Mouse (Mus musculus) heart, embryonic 14.5 days (tissue): ENCODE measurements at regions not wholly inside any gene's neighbourhood (a gene's known extent, or its start where the extent isn't known, plus 50 kb on each side); places are given as distances from the start of the nearest gene placed in this dataset.

ENCODE experiments used
- ATAC-seq: fragments of 200-750 bp; cut with Nextera tagmentation; 2 replicates; pipeline ENCODE4 v1.8.0; 2017; ENCODE audit warnings: low read depth, moderate TSS enrichment; ENCODE audit not compliant: insufficient number of reproducible peaks, insufficient read depth, low FRiP score
- H3K27ac ChIP-seq, 2 experiments: fragments of 200-500 bp in 1 of 2; fragments of 300-500 bp in 1 of 2; sonication (generic) in 1 of 2; replicated peaks in 1 of 2; 2 replicates each; pipeline ENCODE4 v1.5.1; 2012 to 2014; ENCODE audit warnings: low read depth in 2 of 2, low read length in 2 of 2, control low read depth in 1 of 2, mild to moderate bottlenecking in 1 of 2, mixed read lengths in 1 of 2; ENCODE audit not compliant: control insufficient read depth in 1 of 2, insufficient read depth in 1 of 2
- H3K27me3 ChIP-seq: fragments of 300-500 bp; sonication (generic); 2 replicates; pipeline ENCODE4 v1.6.1; 2014; ENCODE audit warnings: mild to moderate bottlenecking, low read length, control low read depth; ENCODE audit not compliant: control insufficient read depth, insufficient read depth
- H3K36me3 ChIP-seq: fragments of 300-500 bp; sonication (generic); 2 replicates; pipeline ENCODE4 v1.6.1; 2014; ENCODE audit warnings: mild to moderate bottlenecking, control low read depth, low read length, mixed read lengths; ENCODE audit not compliant: control insufficient read depth, insufficient read depth
- H3K4me1 ChIP-seq, 2 experiments: fragments of 200-500 bp in 1 of 2; fragments of 300-500 bp in 1 of 2; sonication (generic) in 1 of 2; 2 replicates each; pipeline ENCODE4 v1.6.1; 2012 to 2014; ENCODE audit warnings: low read length in 2 of 2, control low read depth in 1 of 2, mixed read lengths in 1 of 2; ENCODE audit not compliant: control insufficient read depth in 2 of 2, insufficient read depth in 2 of 2
- H3K4me2 ChIP-seq: fragments of 300-500 bp; sonication (generic); 2 replicates; pipeline ENCODE4 v1.6.1; 2014; ENCODE audit warnings: mild to moderate bottlenecking, low read length
- H3K4me3 ChIP-seq, 2 experiments: fragments of 200-500 bp in 1 of 2; fragments of 300-500 bp in 1 of 2; sonication (generic) in 1 of 2; 2 replicates each; pipeline ENCODE4 v1.5.1; 2012 to 2014; ENCODE audit warnings: low read length in 2 of 2, mild to moderate bottlenecking in 2 of 2, control low read depth in 1 of 2, low read depth in 1 of 2, moderate library complexity in 1 of 2; ENCODE audit not compliant: control insufficient read depth in 1 of 2, insufficient read depth in 1 of 2
- H3K9ac ChIP-seq: fragments of 300-500 bp; sonication (generic); 2 replicates; pipeline ENCODE4 v1.6.1; 2014; ENCODE audit warnings: mild to moderate bottlenecking, low read length
- H3K9me3 ChIP-seq: fragments of 300-500 bp; sonication (generic); 2 replicates; pipeline ENCODE4 v1.6.1; 2016; ENCODE audit warnings: low read length, control low read depth; ENCODE audit not compliant: control insufficient read depth
- WGBS: fragments of 180-500 bp; shearing (Covaris S2); extraction: QIAGEN DNeasy Blood & Tissue Kit; methylation state at CpG from one replicate; pipeline ENCODE4 v1.1.7; 2014; 5-methylcytosine and 5-hydroxymethylcytosine counted together

- Histone ChIP-seq H3K9ac (no peak overlapping the region), H3K27ac (no peak overlapping the region), H3K27me3 (no peaks in the 10 kb centered on the region), H3K36me3 (no peaks in the 10 kb centered on the region), H3K4me1 (no peaks in the 10 kb centered on the region), H3K4me2 (no peak overlapping the region), H3K4me3 (no peak overlapping the region), H3K9me3 (no peaks in the 10 kb centered on the region)
- WGBS = 30% methylated on average over 1 of the region's 1 CpGs
- no peak for ATAC-seq
Observed at GRCm38 (mm10) chrX:166757152-166757551, 171.6 kb upstream of the Egfl6 start.

DNA sequence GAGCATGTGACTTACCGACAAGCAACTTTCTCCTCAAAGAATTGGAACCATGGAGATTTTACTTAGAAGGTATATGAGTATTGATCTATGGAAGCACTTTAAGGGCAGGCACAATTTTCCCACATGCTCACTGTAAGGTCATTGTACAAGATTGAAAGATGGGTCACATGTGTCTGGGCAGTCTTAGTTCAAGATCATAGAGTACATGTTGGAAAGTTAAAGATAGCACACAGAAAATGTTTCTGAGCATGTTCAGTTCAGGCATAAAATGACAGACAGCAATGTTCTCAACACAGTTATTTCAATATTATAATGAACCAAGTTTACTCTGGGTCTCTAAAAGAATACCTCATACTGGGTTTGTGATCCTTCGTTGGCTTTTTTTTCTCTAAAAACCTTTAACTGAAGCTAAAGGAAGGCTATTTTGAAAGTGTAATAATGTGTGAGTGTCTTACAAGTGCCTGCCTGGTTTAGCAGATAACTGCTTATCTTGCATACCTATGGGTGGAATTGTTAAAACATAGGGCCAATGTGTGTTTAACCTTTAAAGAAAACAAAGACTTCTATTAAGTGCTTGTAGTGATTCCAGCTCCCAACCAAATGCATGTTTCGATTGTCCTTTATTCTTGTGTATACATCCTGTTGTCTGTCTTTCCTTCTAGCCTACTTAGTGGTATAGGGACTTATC, 169.6 kb upstream of the Egfl6 start:
- ATAC-seq = no peak
- H3K4me2 ChIP-seq = no peak overlapping the region
- no peaks in the 10 kb centered on the region for H3K4me1 ChIP-seq
- no peak overlapping the region for H3K4me3 ChIP-seq
- no peaks in the 10 kb centered on the region for H3K27me3 ChIP-seq
- H3K9me3 ChIP-seq = no peaks in the 10 kb centered on the region
- 49% methylated on average over 3 of the region's 3 CpGs for WGBS
- H3K9ac ChIP-seq = no peak overlapping the region
- H3K27ac ChIP-seq = no peak overlapping the region
- H3K36me3 ChIP-seq = no peaks in the 10 kb centered on the region

- no peak overlapping the region for H3K4me2 ChIP-seq
- H3K36me3 ChIP-seq = no peaks in the 10 kb centered on the region
- no peaks in the 10 kb centered on the region for H3K9me3 ChIP-seq
- no peaks in the 10 kb centered on the region for H3K27me3 ChIP-seq
- 77% methylated on average over 8 of the region's 8 CpGs for WGBS
- ATAC-seq = no peak
- H3K4me1 ChIP-seq = no peaks in the 10 kb centered on the region
- H3K9ac ChIP-seq = no peak overlapping the region
- no peak overlapping the region for H3K4me3 ChIP-seq
- no peak overlapping the region for H3K27ac ChIP-seq
Observed at GRCm38 (mm10) chrX:166749055-166749679, 163.6 kb upstream of the Egfl6 start.

DNA sequence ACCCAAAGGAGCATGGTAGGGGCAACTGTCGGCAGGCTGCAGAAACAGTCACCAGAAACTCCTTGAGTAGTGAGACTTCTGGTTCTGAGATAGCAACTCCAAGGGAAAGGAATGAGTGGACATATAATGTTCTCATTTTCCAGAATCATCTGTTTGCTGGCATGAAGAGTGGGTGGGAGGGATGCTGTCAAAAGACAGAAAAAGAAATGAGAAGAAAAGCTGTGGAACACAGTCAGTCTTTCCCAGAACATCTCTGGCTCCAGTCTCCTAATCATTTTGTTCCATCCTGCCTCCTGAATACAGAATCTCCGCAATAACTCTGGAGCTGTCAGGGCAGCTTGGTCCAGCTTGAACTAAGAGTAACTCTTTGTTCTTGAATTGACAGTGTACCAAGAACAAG, 145.8 kb upstream of the Egfl6 start:
- H3K27ac ChIP-seq = no peak overlapping the region

GRCm38 (mm10) chrX:166728622-166728928, 143.1 kb upstream of the Egfl6 start:
- Histone ChIP-seq H3K9ac (no peak overlapping the region), H3K36me3 (no peaks in the 10 kb centered on the region), H3K27ac (no peak overlapping the region), H3K4me3 (no peak overlapping the region), H3K4me2 (no peak overlapping the region), H3K27me3 (no peaks in the 10 kb centered on the region), H3K9me3 (no peaks in the 10 kb centered on the region), H3K4me1 (peaks cover 0 to 2% of the 10 kb centered on the region in 2 experiments; a peak in 1 of 4 replicates)
- ATAC-seq = no peak
- WGBS = 72% methylated on average over 2 of the region's 2 CpGs

More for the DNA sequence above, 145.8 kb upstream of the Egfl6 start:
- H3K4me1 ChIP-seq = peaks cover 0 to 2% of the 10 kb centered on the region in 2 experiments; a peak in 1 of 4 replicates
- H3K4me2 ChIP-seq = no peak overlapping the region
- H3K4me3 ChIP-seq = no peak overlapping the region
- H3K9me3 ChIP-seq = no peaks in the 10 kb centered on the region
- no peak for ATAC-seq
- no peaks in the 10 kb centered on the region for H3K27me3 ChIP-seq
- H3K9ac ChIP-seq = no peak overlapping the region
- 63% methylated on average over 2 of the region's 2 CpGs for WGBS
- H3K36me3 ChIP-seq = no peaks in the 10 kb centered on the region

GRCm38 (mm10) chrX:166727823-166728621, 142.5 kb upstream of the Egfl6 start:
- 48% methylated on average over 7 of the region's 7 CpGs for WGBS
- Histone ChIP-seq H3K27me3 (no peaks in the 10 kb centered on the region), H3K9ac (no peak overlapping the region), H3K27ac (no peak overlapping the region), H3K4me3 (no peak overlapping the region), H3K4me2 (no peak overlapping the region), H3K4me1 (peaks cover 0 to 2% of the 10 kb centered on the region in 2 experiments; a peak in 1 of 4 replicates), H3K36me3 (no peaks in the 10 kb centered on the region), H3K9me3 (no peaks in the 10 kb centered on the region)
- no peak for ATAC-seq

DNA sequence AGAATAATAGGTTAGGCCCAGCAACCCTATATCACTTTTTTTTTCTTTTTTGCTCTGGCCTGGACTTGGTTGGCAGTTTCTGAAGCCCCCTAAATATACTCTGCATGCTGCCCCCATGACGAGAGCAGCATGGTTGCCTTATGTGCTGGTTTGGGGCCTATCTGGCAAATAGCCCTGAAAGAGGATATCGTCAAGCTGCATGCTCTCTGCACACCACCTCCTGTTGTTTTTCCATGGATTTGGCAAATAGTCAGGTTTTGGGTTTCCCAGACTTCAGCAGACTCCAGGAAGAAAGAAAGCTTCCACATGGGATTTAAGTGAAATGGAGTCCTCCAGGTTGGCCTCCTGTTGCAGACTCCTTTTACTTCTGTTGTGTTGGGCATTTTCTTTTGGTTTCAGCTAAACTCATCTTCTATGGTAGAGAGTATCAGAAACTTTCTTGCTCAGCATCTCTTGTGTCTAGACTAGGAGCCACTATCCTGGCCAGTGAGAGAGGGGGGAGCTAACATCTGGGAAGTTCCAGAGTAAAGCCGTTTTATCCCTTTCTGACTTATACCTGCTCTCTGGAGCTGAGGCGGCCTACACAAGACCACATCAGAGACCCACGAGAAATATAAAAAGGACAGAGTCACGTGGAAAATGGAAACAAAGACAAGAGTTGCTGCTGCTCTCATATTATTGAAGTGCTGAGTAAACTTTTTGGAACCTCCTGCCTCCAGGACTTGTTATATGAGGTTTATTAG, 140.4 kb upstream of the Egfl6 start:
- Histone ChIP-seq H3K9me3 (no peaks in the 10 kb centered on the region), H3K27me3 (no peaks in the 10 kb centered on the region), H3K36me3 (no peaks in the 10 kb centered on the region), H3K27ac (no peak overlapping the region), H3K4me2 (no peak overlapping the region), H3K4me1 (peaks cover 0 to 2% of the 10 kb centered on the region in 2 experiments; a peak in 1 of 4 replicates), H3K4me3 (no peak overlapping the region), H3K9ac (no peak overlapping the region)
- no peak for ATAC-seq
- 80% methylated on average over 6 of the region's 6 CpGs for WGBS
